Mouse (Mus musculus) ES-Bruce4 (cell line): ENCODE measurements at regions not wholly inside any gene's neighbourhood (a gene's known extent, or its start where the extent isn't known, plus 50 kb on each side); places are given as distances from the start of the nearest gene placed in this dataset.

Experiments used
- CTCF ChIP-seq: IDR thresholded peaks from one replicate; pipeline ENCODE4 v1.8.1; 2011; ENCODE audit warnings: low read depth, low read length
- EP300 ChIP-seq: IDR thresholded peaks from 2 replicates; pipeline ENCODE4 v1.6.1; 2011; ENCODE audit warnings: low read depth, low read length; ENCODE audit not compliant: insufficient read depth
- POLR2A ChIP-seq: IDR thresholded peaks from one replicate; pipeline ENCODE4 v1.8.1; 2011; ENCODE audit warnings: low read length; ENCODE audit not compliant: insufficient read depth

- TF ChIP-seq EP300 (no peak), POLR2A (no peak), CTCF (no peak)
Observed at GRCm38 (mm10) chr1:18030226-18030625, 115.5 kb downstream of the Crisp4 start.
